Mouse (Mus musculus): ENCODE data around the gene Camsap3.

- no peak for TF ChIP-seq CTCF (IDR thresholded peaks at IDR 0.05; ENCODE audit: control insufficient read depth, insufficient read depth, insufficient read length)
- TF ChIP-seq CEBPB (IDR thresholded peaks at IDR 0.05; ENCODE audit: low read depth) = no peak
- TF ChIP-seq USF1 (IDR thresholded peaks at IDR 0.05; ENCODE audit: low read depth) = no peak
- no peak for TF ChIP-seq MAX (IDR thresholded peaks at IDR 0.05)
Observed at GRCm38 (mm10) chr8:3588258-3588633, 1.2 kb downstream of the Camsap3 start.
